Mouse (Mus musculus) left cerebral cortex, adult 9 months (tissue): ENCODE measurements around the gene Zbtb49.
A peak's percentile ranks its signal among the peaks of the same experiment; 100 is the strongest.

Experiments used
- DNase-seq, 2 experiments: peaks; one replicate each; pipeline ENCODE4 v3.0.0; 2022; ENCODE audit warnings: low spot score in 2 of 2

Zbtb49 gene

DNA sequence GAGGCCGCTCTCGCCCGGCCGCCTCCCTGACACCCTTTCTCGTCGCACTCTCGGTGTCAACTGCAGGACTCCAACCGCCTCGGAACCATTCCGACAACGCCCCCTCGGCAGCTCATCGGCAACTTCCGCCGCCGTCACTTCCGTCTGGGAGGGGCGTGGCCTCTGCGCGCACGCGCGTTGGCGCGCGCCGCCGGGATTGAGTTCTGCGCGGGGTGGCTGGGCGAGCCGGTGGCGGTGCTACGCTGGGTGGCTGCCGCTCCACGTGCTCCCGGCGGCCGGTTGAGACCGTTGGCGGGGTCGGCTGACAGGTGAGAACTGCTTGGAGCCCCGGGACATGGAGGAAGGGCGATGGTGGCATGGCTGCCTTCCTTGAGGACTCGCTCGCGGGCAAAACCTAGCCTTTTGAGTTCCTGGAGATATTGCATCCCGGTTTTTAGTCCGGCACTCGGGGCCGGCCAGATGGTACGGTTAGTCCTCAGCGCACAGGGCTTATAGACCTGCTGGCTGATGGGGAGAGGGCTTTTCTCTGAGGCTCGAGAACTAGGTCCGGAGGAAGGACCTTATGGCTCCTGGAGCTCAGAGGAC lies at the start of gene Zbtb49, which contains the start of gene Lyar:
Gene Zbtb49, minus strand, starts transcription at position 130 of the 585 bp plus-strand sequence.
Gene Lyar, plus strand, starts transcription at position 143 of the 585 bp plus-strand sequence.
- peak; percentile 75 to 92 for DNase-seq

GRCm38 (mm10) chr5:38260107-38260682 lies 39.9 kb upstream of the Zbtb49 start, which contains the start of gene Tmem128:
Gene Tmem128, plus strand, starts transcription at chr5:38260185.
- DNase-seq, result peak in 1 of 2 experiments; percentile 62

GRCm38 (mm10) chr5:38259455-38260106 lies 39.3 kb upstream of the Zbtb49 start:
- no peak for DNase-seq

GRCm38 (mm10) chr5:38258773-38259146 lies 38.5 kb upstream of the Zbtb49 start:
- no peak for DNase-seq

DNA sequence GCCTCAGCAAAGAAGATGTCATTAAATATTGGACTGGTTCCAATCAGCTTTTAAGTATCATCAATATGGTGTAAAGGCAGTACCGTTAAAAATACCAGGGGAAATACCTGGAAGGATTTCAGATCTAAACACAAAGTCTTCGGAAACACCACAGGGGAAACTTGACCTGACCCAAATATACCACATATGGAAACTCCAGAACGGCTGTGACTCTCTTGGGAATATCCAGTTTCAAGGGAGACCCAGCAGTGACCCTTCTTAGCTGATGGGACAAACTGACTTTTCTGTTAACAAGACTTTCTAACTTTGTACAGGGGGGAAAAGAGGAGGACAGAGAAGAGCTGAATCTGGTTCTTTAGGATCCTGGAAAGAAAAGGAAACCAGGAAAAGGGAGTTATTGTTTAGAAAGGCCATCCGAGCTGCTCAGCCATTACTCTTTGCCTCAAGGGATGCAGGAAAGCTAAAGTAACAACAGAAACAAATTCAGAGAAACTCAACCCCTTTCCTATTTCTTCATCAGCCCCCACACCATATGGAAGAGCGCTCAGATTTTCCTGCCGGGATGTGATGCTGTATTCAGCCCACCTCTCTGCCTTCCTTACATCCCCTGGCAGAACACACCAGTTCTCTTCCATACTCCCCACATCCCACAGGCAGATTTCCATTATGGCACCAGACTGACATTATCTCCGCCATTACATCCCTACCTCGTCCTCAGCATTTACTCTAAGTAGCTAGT lies 37.9 kb upstream of the Zbtb49 start:
- no peak for DNase-seq

GRCm38 (mm10) chr5:38256551-38256950 lies 36.3 kb upstream of the Zbtb49 start:
- no peak for DNase-seq

GRCm38 (mm10) chr5:38255644-38256043 lies 35.4 kb upstream of the Zbtb49 start:
- DNase-seq, result no peak

GRCm38 (mm10) chr5:38255195-38255594 lies 34.9 kb upstream of the Zbtb49 start:
- DNase-seq, result no peak

GRCm38 (mm10) chr5:38241966-38242365 lies 21.7 kb upstream of the Zbtb49 start:
- DNase-seq, result no peak

DNA sequence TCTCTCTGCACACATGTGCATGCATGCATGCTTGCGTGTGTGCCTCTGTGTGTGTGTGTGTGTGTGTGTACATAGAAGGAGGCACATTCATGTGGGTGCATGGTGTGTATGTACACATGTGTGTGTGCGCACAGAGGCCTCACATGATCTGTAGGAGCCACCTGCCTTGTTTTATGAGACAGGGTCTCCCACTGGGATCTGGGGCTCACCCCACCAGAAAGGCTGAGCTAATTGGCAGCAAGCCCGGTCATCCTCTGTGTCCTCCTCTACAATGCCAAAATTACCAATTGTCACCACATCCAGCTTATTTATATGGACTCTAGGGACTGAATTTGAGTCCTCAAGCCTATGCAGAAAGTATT lies 21.2 kb upstream of the Zbtb49 start:
- DNase-seq, result no peak

- no peak for DNase-seq
Observed at GRCm38 (mm10) chr5:38240727-38241472, 20.6 kb upstream of the Zbtb49 start.

GRCm38 (mm10) chr5:38236627-38237026 lies 16.4 kb upstream of the Zbtb49 start:
- DNase-seq, result no peak

DNA sequence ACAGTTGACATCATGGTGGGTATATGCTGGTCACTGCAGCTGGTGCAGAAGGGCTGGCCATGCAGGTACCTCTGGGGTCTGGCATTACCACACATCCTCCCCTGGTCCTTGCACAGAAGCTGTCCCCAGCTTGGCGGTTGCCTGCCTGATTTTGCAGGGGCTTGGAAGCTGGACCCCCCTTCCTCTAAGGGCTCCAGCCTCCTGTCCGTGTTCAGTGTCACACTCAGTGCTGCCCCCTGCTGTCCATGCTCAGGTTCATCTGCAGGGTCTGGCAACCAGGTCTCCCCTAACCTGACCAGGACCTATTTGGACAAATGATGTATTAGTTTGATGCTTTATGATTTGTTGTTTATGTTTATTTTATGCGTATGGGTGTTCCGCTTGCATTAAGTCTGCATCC lies 15.2 kb upstream of the Zbtb49 start:
- DNase-seq, result peak in 1 of 2 experiments; percentile 32

DNA sequence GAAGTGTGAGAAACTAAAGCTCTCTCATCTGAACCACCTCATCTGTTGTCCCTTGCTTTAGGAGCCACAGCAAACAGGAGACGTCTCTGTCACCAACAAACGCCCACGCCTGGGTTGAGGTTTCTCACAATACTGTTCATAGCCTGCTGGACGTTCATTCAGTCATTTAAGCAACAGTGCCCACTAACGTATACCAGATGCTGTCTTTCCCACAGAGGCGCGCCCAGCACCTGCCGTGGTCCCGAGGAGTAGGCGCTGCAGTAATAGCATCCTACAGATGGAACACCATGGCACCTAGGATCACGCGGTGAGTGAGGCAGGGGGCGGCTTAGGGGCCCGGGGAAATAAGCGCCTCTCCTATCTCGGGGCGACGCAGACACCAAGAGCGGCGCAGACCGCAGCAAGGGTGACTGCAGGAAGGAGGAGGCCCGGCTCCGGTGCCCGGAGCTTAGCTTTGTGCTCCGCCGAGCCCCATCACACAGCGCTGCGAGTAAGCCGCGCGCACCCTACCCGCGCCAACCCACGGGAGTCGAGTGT lies 418 bp downstream of the Zbtb49 start:
- DNase-seq, result peak in 1 of 2 experiments; percentile 67

- DNase-seq, result no peak
Observed at GRCm38 (mm10) chr5:38213009-38213408, 7.2 kb downstream of the Zbtb49 start.

- DNase-seq, result no peak
Observed at GRCm38 (mm10) chr5:38211691-38212090, 8.6 kb downstream of the Zbtb49 start.

GRCm38 (mm10) chr5:38208985-38209384 lies 11.3 kb downstream of the Zbtb49 start:
- DNase-seq, result no peak

DNA sequence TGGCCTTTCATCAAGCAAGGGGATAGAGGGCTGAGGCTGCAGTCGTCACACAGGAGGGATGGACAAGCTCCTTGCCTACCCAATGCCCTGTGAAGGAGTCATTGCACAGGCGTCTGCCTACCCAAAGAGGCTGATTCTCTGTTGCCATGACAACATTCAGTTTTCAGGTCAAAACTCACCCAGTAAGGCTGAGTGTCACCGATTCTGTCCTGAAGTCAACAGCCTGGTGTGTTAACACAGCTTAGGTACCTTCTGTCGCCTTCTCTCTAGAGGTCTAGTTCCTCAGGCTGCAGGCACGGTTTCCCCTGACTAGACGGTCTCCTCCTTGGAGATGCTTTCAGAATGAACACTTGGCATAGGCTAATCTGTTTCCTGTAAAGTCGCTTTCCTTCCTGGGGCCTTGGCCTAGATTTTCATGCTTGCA lies 14.9 kb downstream of the Zbtb49 start:
- DNase-seq, result peak; percentile 11 to 38

GRCm38 (mm10) chr5:38199686-38200085 lies 20.6 kb downstream of the Zbtb49 start:
- no peak for DNase-seq

DNA sequence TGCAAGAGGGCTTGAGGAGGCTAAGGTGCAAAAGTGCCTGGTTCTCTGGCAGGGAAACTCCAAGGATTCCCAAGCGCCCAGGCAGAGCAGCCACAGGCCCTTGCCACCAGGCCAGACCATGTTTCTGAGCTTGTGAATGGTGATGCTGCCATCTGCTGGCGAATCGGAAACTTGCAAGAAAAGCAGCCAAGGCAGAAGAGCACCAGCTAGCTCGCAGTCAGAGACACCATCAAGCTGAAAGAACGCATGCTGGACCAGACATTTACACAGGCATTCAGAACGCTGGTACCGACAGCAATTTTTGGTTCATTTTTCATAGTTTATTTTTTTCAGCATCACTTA lies 22.8 kb downstream of the Zbtb49 start:
- peak; percentile 42 to 90 for DNase-seq

DNA sequence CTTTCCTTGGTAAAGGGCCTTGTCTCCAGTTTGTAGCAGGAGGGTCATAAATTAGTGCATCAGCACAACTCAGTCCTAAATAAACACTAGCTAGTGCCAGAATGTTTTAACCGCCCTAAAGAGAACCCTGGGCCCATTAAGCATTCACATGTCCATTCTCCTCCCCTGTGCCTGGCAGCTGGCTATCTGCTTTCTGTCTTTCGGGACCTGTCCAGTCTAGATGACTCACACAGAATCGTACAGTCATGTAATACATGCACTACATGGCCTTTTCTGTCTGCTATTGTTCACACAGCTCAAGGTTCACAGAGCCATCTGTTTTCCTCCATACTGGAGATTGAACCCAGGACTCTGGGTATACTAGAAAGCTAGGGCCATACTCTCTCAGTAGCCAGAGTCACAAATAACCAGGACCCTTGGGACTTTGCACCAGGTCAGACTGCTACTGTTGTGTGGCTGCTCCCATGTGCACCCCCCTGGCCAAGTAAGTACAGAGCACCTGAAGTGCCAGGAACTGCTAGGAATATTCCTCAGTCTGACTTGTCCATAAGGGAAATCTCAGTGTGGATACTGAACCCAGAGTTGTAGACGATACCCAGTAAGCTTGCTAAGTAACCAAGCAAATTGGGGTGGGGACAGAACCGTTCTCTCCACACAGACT lies 23.3 kb downstream of the Zbtb49 start:
- DNase-seq, result no peak
